Mouse (Mus musculus) gastrocnemius, postnatal 14 days (tissue): ENCODE measurements around the gene Syk. TPM values are rescaled to one million over a fixed set of nuclear protein-coding genes. Genes with fewer than 3 reads are reported as not detected.

ENCODE experiments used
- DNase-seq: peaks from one replicate; pipeline ENCODE4 v3.0.0; 2021; ENCODE audit warnings: mixed read lengths
- intact Hi-C: fragments of 180-260 bp; cut with DNase I; formaldehyde crosslinking; loops from one replicate; pipeline ENCODE4 v1.15.1; 2025; ENCODE audit warnings: low total_unique reads
- total RNA-seq, 2 experiments: library from RNA; stranded (reverse); gene quantifications; 2 replicates each; pipeline ENCODE4 v1.2.3; 2021

Syk gene
- total RNA-seq, 2 experiments from 2014 or later = 2.5 to 3.3 TPM

- no peak for DNase-seq
- intact Hi-C loops = no loop called here
Observed at GRCm38 (mm10) chr13:52565103-52565739, 17.8 kb upstream of the Syk start.

GRCm38 (mm10) chr13:52566188-52566760, 16.7 kb upstream of the Syk start:
- no peak for DNase-seq
- intact Hi-C loops = no loop called here

GRCm38 (mm10) chr13:52566777-52567176, 16.2 kb upstream of the Syk start:
- DNase-seq = no peak
- intact Hi-C loops = no loop called here

- intact Hi-C loops = no loop called here
- no peak for DNase-seq
Observed at GRCm38 (mm10) chr13:52569194-52569769, 13.7 kb upstream of the Syk start.

- intact Hi-C loops = no loop called here
- no peak for DNase-seq
Observed at GRCm38 (mm10) chr13:52570276-52570675, 12.7 kb upstream of the Syk start.

- DNase-seq = no peak
- intact Hi-C loops = no loop called here
Observed at GRCm38 (mm10) chr13:52571591-52572384, 11.2 kb upstream of the Syk start.

- no peak for DNase-seq
- intact Hi-C loops = no loop called here
Observed at GRCm38 (mm10) chr13:52572451-52573446, 10.2 kb upstream of the Syk start.

GRCm38 (mm10) chr13:52574311-52574710, 8.7 kb upstream of the Syk start:
- intact Hi-C loops = no loop called here
- no peak for DNase-seq

GRCm38 (mm10) chr13:52575483-52575882, 7.5 kb upstream of the Syk start:
- intact Hi-C loops = no loop called here

GRCm38 (mm10) chr13:52576021-52576614, 6.9 kb upstream of the Syk start:
- no peak for DNase-seq
- intact Hi-C loops = no loop called here

More at GRCm38 (mm10) chr13:52575483-52575882, 7.5 kb upstream of the Syk start:
- DNase-seq = no peak

- no peak for DNase-seq
- intact Hi-C loops = no loop called here
Observed at GRCm38 (mm10) chr13:52576841-52577240, 6.1 kb upstream of the Syk start.

- intact Hi-C loops = no loop called here
- DNase-seq = no peak
Observed at GRCm38 (mm10) chr13:52577326-52577920, 5.5 kb upstream of the Syk start.

GRCm38 (mm10) chr13:52577939-52578338, 5.0 kb upstream of the Syk start:
- no peak for DNase-seq
- intact Hi-C loops = no loop called here

GRCm38 (mm10) chr13:52578776-52579175, 4.2 kb upstream of the Syk start:
- DNase-seq = no peak
- intact Hi-C loops = no loop called here

- intact Hi-C loops = no loop called here
- no peak for DNase-seq
Observed at GRCm38 (mm10) chr13:52582506-52582877, 481 bp upstream of the Syk start.

GRCm38 (mm10) chr13:52583943-52584562, 1.1 kb downstream of the Syk start:
- DNase-seq = no peak
- intact Hi-C loops = no loop called here

GRCm38 (mm10) chr13:52584654-52585455, 1.9 kb downstream of the Syk start:
- DNase-seq = peak; percentile 29
- intact Hi-C loops = no loop called here
